Mouse (Mus musculus) embryonic facial prominence, embryonic 10.5 days (tissue): ENCODE results near the gene Xxylt1. TPM values are rescaled to one million over a fixed set of nuclear protein-coding genes. Genes with fewer than 3 reads are reported as not detected.

Experiments
- DNase-seq: peaks from one replicate; pipeline ENCODE4 v3.0.0-alpha.2; 2017; ENCODE audit warnings: low spot score
- H3K27ac ChIP-seq: fragments of 300-500 bp; sonication (generic); replicated peaks from 2 replicates; pipeline ENCODE4 v1.5.1; 2016; ENCODE audit warnings: mild to moderate bottlenecking
- H3K27me3 ChIP-seq: fragments of 300-500 bp; sonication (generic); replicated peaks from 2 replicates; pipeline ENCODE4 v1.6.1; 2016; ENCODE audit warnings: low read depth, mild to moderate bottlenecking; ENCODE audit not compliant: poor library complexity, severe bottlenecking
- H3K36me3 ChIP-seq: fragments of 300-500 bp; sonication (generic); replicated peaks from 2 replicates; pipeline ENCODE4 v1.6.1; 2016; ENCODE audit warnings: mild to moderate bottlenecking, moderate library complexity
- H3K4me1 ChIP-seq: fragments of 300-500 bp; sonication (generic); 2 replicates; pipeline ENCODE4 v1.6.1; 2016
- H3K4me3 ChIP-seq: fragments of 300-500 bp; sonication (generic); 2 replicates; pipeline ENCODE4 v1.5.1; 2016; ENCODE audit warnings: mild to moderate bottlenecking, moderate library complexity
- H3K9me3 ChIP-seq: fragments of 300-500 bp; sonication (generic); 2 replicates; pipeline ENCODE4 v1.6.1; 2016; ENCODE audit warnings: mild to moderate bottlenecking
- WGBS: fragments of 180-500 bp; shearing (Covaris S2); methylation state at CpG from one replicate; pipeline ENCODE4 v1.1.7; 2016; 5-methylcytosine and 5-hydroxymethylcytosine counted together
- polyA plus RNA-seq: library from polyadenylated mRNA; unstranded; fragments of >200 nt; fragmentation: Nextera tagmentation; extraction: Ambion mirVana; gene quantifications from 2 replicates; pipeline ENCODE4 v1.2.1, GENCODE M21; 2016

Gene Xxylt1
- polyA plus RNA-seq, 1 experiment from 2014 or later: 14.5 TPM

GRCm38 (mm10) chr16:30961176-30961575 is 120.1 kb downstream of the Xxylt1 start:
- no peak for DNase-seq
- no peaks in the 10 kb centered on the region for H3K27me3 ChIP-seq
- no peaks in the 10 kb centered on the region for H3K9me3 ChIP-seq
- peaks cover 16% of the 10 kb centered on the region for H3K4me1 ChIP-seq
- H3K36me3 ChIP-seq: peaks cover 16% of the 10 kb centered on the region
- peak overlapping the region; percentile 44; the same call in 1 of the 2 replicates for H3K27ac ChIP-seq
- no peak overlapping the region for H3K4me3 ChIP-seq
- WGBS: 85% methylated on average over 8 of the region's 8 CpGs

- no peaks in the 10 kb centered on the region for H3K27me3 ChIP-seq
- H3K27ac ChIP-seq: no peak overlapping the region
- WGBS: 92% methylated on average over 4 of the region's 4 CpGs
- peaks cover 14% of the 10 kb centered on the region for H3K4me1 ChIP-seq
- no peaks in the 10 kb centered on the region for H3K9me3 ChIP-seq
- DNase-seq: no peak
- H3K36me3 ChIP-seq: peaks cover 19% of the 10 kb centered on the region
- no peak overlapping the region for H3K4me3 ChIP-seq
Measured at GRCm38 (mm10) chr16:30960266-30960665, 121.0 kb downstream of the Xxylt1 start.

- DNase-seq: no peak
- Histone ChIP-seq H3K27me3 (no peaks in the 10 kb centered on the region), H3K27ac (no peak overlapping the region), H3K9me3 (no peaks in the 10 kb centered on the region), H3K36me3 (peaks cover 17% of the 10 kb centered on the region), H3K4me1 (peaks cover 8% of the 10 kb centered on the region; the same call in 1 of the 2 replicates), H3K4me3 (no peak overlapping the region)
- 88% methylated on average over 12 of the region's 12 CpGs for WGBS
Measured at GRCm38 (mm10) chr16:30959692-30960091, 121.5 kb downstream of the Xxylt1 start.

- no peaks in the 10 kb centered on the region for H3K27me3 ChIP-seq
- 86% methylated on average over 8 of the region's 8 CpGs for WGBS
Measured at GRCm38 (mm10) chr16:30956141-30956540, 125.1 kb downstream of the Xxylt1 start.

GRCm38 (mm10) chr16:30948636-30949035 is 132.6 kb downstream of the Xxylt1 start:
- no peak for DNase-seq
- peaks cover 9% of the 10 kb centered on the region; the same call in 1 of the 2 replicates for H3K36me3 ChIP-seq
- H3K4me3 ChIP-seq: no peak overlapping the region
- 0 out of 2 replicates have a peak, but pooled peaks cover 3% of the 10 kb centered on the region for H3K4me1 ChIP-seq
- H3K27ac ChIP-seq: no peak overlapping the region
- no peaks in the 10 kb centered on the region for H3K9me3 ChIP-seq
- 64% methylated on average over 1 of the region's 1 CpGs for WGBS
- H3K27me3 ChIP-seq: no peaks in the 10 kb centered on the region

More at GRCm38 (mm10) chr16:30956141-30956540, 125.1 kb downstream of the Xxylt1 start:
- H3K4me3 ChIP-seq: no peak overlapping the region
- H3K4me1 ChIP-seq: peaks cover 4% of the 10 kb centered on the region; the same call in 1 of the 2 replicates
- no peaks in the 10 kb centered on the region for H3K9me3 ChIP-seq
- no peak overlapping the region; the same call in 1 of the 2 replicates for H3K27ac ChIP-seq
- DNase-seq: no peak
- peaks cover 17% of the 10 kb centered on the region for H3K36me3 ChIP-seq

- WGBS: 92% methylated on average over 4 of the region's 4 CpGs
- no peak for DNase-seq
- H3K27ac ChIP-seq: no peak overlapping the region
- no peaks in the 10 kb centered on the region for H3K9me3 ChIP-seq
- H3K4me3 ChIP-seq: no peak overlapping the region
- 0 out of 2 replicates have a peak, but pooled peaks cover 3% of the 10 kb centered on the region for H3K4me1 ChIP-seq
- peaks cover 9% of the 10 kb centered on the region; the same call in 1 of the 2 replicates for H3K36me3 ChIP-seq
- H3K27me3 ChIP-seq: no peaks in the 10 kb centered on the region
Measured at GRCm38 (mm10) chr16:30948216-30948615, 133.0 kb downstream of the Xxylt1 start.

GRCm38 (mm10) chr16:30944886-30945285 is 136.3 kb downstream of the Xxylt1 start:
- no peak for DNase-seq
- peaks cover 7% of the 10 kb centered on the region for H3K4me1 ChIP-seq
- H3K36me3 ChIP-seq: peaks cover 9% of the 10 kb centered on the region; the same call in 1 of the 2 replicates
- no peaks in the 10 kb centered on the region for H3K9me3 ChIP-seq
- 84% methylated on average over 8 of the region's 8 CpGs for WGBS
- H3K4me3 ChIP-seq: no peak overlapping the region
- H3K27me3 ChIP-seq: no peaks in the 10 kb centered on the region
- H3K27ac ChIP-seq: no peak overlapping the region

GRCm38 (mm10) chr16:30943919-30944318 is 137.3 kb downstream of the Xxylt1 start:
- Histone ChIP-seq H3K9me3 (no peaks in the 10 kb centered on the region), H3K36me3 (peaks cover 9% of the 10 kb centered on the region; the same call in 1 of the 2 replicates), H3K27me3 (no peaks in the 10 kb centered on the region), H3K27ac (no peak overlapping the region), H3K4me1 (peaks cover 17% of the 10 kb centered on the region), H3K4me3 (no peak overlapping the region)
- DNase-seq: no peak
- WGBS: 80% methylated on average over 4 of the region's 4 CpGs

GRCm38 (mm10) chr16:30940699-30941098 is 140.5 kb downstream of the Xxylt1 start:
- H3K27me3 ChIP-seq: no peaks in the 10 kb centered on the region
- WGBS: 69% methylated on average over 2 of the region's 2 CpGs
- no peaks in the 10 kb centered on the region for H3K9me3 ChIP-seq
- H3K4me3 ChIP-seq: no peak overlapping the region
- H3K36me3 ChIP-seq: no peaks in the 10 kb centered on the region
- H3K27ac ChIP-seq: no peak overlapping the region
- no peak for DNase-seq
- H3K4me1 ChIP-seq: peaks cover 30% of the 10 kb centered on the region

- 2% methylated on average over 3 of the region's 3 CpGs for WGBS
- no peaks in the 10 kb centered on the region for H3K9me3 ChIP-seq
- H3K27me3 ChIP-seq: no peaks in the 10 kb centered on the region
- H3K4me1 ChIP-seq: peaks cover 38% of the 10 kb centered on the region
- DNase-seq: peak; percentile 45
- H3K27ac ChIP-seq: peak overlapping the region; percentile 62
- no peak overlapping the region for H3K4me3 ChIP-seq
- H3K36me3 ChIP-seq: no peaks in the 10 kb centered on the region
Measured at GRCm38 (mm10) chr16:30939903-30940302, 141.3 kb downstream of the Xxylt1 start.

GRCm38 (mm10) chr16:30939210-30939609 is 142.0 kb downstream of the Xxylt1 start:
- peaks cover 44% of the 10 kb centered on the region for H3K4me1 ChIP-seq
- H3K27ac ChIP-seq: no peak overlapping the region
- no peaks in the 10 kb centered on the region for H3K27me3 ChIP-seq
- DNase-seq: peak; percentile 34
- 78% methylated on average over 8 of the region's 8 CpGs for WGBS
- H3K4me3 ChIP-seq: no peak overlapping the region
- H3K9me3 ChIP-seq: no peaks in the 10 kb centered on the region
- no peaks in the 10 kb centered on the region for H3K36me3 ChIP-seq

- H3K36me3 ChIP-seq: no peaks in the 10 kb centered on the region
- H3K9me3 ChIP-seq: no peaks in the 10 kb centered on the region
- no peaks in the 10 kb centered on the region for H3K27me3 ChIP-seq
- H3K4me1 ChIP-seq: peaks cover 42% of the 10 kb centered on the region
- DNase-seq: no peak
- no peak overlapping the region for H3K4me3 ChIP-seq
- H3K27ac ChIP-seq: no peak overlapping the region
- 90% methylated on average over 3 of the region's 3 CpGs for WGBS
Measured at GRCm38 (mm10) chr16:30938664-30939063, 142.6 kb downstream of the Xxylt1 start.

- peaks cover 45% of the 10 kb centered on the region for H3K4me1 ChIP-seq
- no peaks in the 10 kb centered on the region for H3K27me3 ChIP-seq
- H3K4me3 ChIP-seq: no peak overlapping the region
- no peaks in the 10 kb centered on the region for H3K9me3 ChIP-seq
- no peak for DNase-seq
- 93% methylated on average over 3 of the region's 3 CpGs for WGBS
- H3K27ac ChIP-seq: no peak overlapping the region
- no peaks in the 10 kb centered on the region for H3K36me3 ChIP-seq
Measured at GRCm38 (mm10) chr16:30937665-30938064, 143.6 kb downstream of the Xxylt1 start.
